ENCODE assay signal across 9 mouse cellular contexts in the genomic region with DNA sequence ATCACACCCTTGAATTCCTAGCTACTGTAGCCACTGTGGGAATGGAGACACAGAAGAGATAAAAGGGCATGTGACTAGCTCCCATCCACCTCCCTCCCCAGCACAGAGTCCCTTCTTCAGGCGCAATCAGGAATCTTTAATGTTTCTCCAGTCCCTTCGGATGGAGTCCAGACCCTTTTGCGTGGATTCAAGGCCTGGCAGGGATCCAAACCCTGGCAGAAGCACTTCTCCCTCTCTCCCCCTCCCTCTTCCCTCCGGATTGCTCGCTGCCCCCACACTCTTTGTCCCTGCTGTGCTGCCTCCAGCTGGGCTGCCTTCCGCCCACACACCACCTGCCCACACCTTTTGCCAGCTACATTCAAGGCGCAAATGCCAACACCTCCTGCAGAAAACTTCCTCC.
A peak's percentile ranks its signal among the peaks of the same experiment; 100 is the strongest.
DNase-seq lines count a peak whose midpoint lies in the region; ATAC-seq lines count a peak whose summit lies in the region.
"Had no signal": no experiment of that assay in that cellular context is flagged by ENCODE, and none has a peak within 500 bp of the region (broad histone marks: within the 10 kb centered on the region; RNA-seq: fewer than 3 reads in every experiment).

No protein-coding gene starts in this region.

- no peak overlapping the region for H3K27ac ChIP-seq in neural tube, embryonic 11.5 days (ENCODE audit: low read depth, low read length)
- peak overlapping the region; percentile 3; the same call in 1 of the 2 replicates for H3K27ac ChIP-seq in embryonic facial prominence, embryonic 12.5 days
- H3K27ac ChIP-seq in hindbrain, embryonic 15.5 days (replicated peaks) = peak overlapping the region; percentile 98
- H3K27ac ChIP-seq in limb, embryonic 11.5 days (replicated peaks; ENCODE audit: low read depth, low read length) = no peak overlapping the region
- H3K27ac ChIP-seq: liver, embryonic 13.5 days had no signal

- H3K4me3 ChIP-seq in neural tube, embryonic 11.5 days (ENCODE audit: low read depth, low read length) = no peak overlapping the region
- H3K4me3 ChIP-seq in embryonic facial prominence, embryonic 12.5 days = no peak overlapping the region
- H3K4me3 ChIP-seq in hindbrain, embryonic 15.5 days = peak overlapping the region; percentile 58; the same call in 1 of the 2 replicates
- no peak overlapping the region for H3K4me3 ChIP-seq in limb, embryonic 11.5 days (ENCODE audit: low read depth, low read length)
- H3K4me3 ChIP-seq: liver, embryonic 13.5 days had no signal

- 21% methylated on average over 7 of the region's 7 CpGs for WGBS in neural tube, embryonic 11.5 days
- WGBS in embryonic facial prominence, embryonic 12.5 days = 17% methylated on average over 7 of the region's 7 CpGs
- 8% methylated on average over 7 of the region's 7 CpGs for WGBS in hindbrain, embryonic 15.5 days
- WGBS in limb, embryonic 11.5 days = 15% methylated on average over 7 of the region's 7 CpGs

- peak overlapping the region; percentile 12; the same call in 1 of the 2 replicates for H3K9ac ChIP-seq in neural tube, embryonic 11.5 days (ENCODE audit: low read length)
- H3K9ac ChIP-seq in embryonic facial prominence, embryonic 12.5 days = no peak overlapping the region
- H3K9ac ChIP-seq in hindbrain, embryonic 15.5 days = peak overlapping the region; percentile 28
- no peak overlapping the region for H3K9ac ChIP-seq in limb, embryonic 11.5 days (ENCODE audit: low read length)
- H3K9ac ChIP-seq: liver, embryonic 13.5 days had no signal

- H3K4me2 ChIP-seq in neural tube, embryonic 11.5 days (ENCODE audit: low read depth) = no peak overlapping the region
- H3K4me2 ChIP-seq in embryonic facial prominence, embryonic 12.5 days (replicated peaks) = no peak overlapping the region
- peak overlapping the region; percentile 61 for H3K4me2 ChIP-seq in hindbrain, embryonic 15.5 days
- H3K4me2 ChIP-seq in limb, embryonic 11.5 days (ENCODE audit: low read depth, severe bottlenecking) = no peak overlapping the region
- H3K4me2 ChIP-seq: liver, embryonic 13.5 days had no signal

- no peaks in the 10 kb centered on the region for H3K9me3 ChIP-seq in neural tube, embryonic 11.5 days (ENCODE audit: control insufficient read depth, low read length)
- H3K9me3 ChIP-seq in embryonic facial prominence, embryonic 12.5 days = no peaks in the 10 kb centered on the region
- no peaks in the 10 kb centered on the region for H3K9me3 ChIP-seq in hindbrain, embryonic 15.5 days
- H3K9me3 ChIP-seq in limb, embryonic 11.5 days (ENCODE audit: control insufficient read depth, low read length) = no peaks in the 10 kb centered on the region
- H3K9me3 ChIP-seq: liver, embryonic 13.5 days had no signal

- peak; percentile 28 for DNase-seq in neural tube, embryonic 11.5 days (ENCODE audit: low spot score)
- no peak for DNase-seq in neural tube, embryonic 10.5 days (ENCODE audit: extremely low spot score, low spot score)
- peak; percentile 45 for DNase-seq in limb, embryonic 11.5 days (ENCODE audit: low spot score)
- DNase-seq in right cerebral cortex, postnatal 36 days (ENCODE audit: low spot score in 2 of 2) = peak; percentile 87 to 91
- no peak for DNase-seq in thymus, postnatal 10 days (ENCODE audit: low spot score in 2 of 2)
- no peak for DNase-seq in lung, adult 18-20 months
- DNase-seq: liver, embryonic 13.5 days had no signal

- H3K36me3 ChIP-seq in neural tube, embryonic 11.5 days (ENCODE audit: control insufficient read depth, insufficient read depth, low read length) = no peaks in the 10 kb centered on the region
- H3K36me3 ChIP-seq in embryonic facial prominence, embryonic 12.5 days = no peaks in the 10 kb centered on the region
- no peaks in the 10 kb centered on the region for H3K36me3 ChIP-seq in hindbrain, embryonic 15.5 days
- no peaks in the 10 kb centered on the region for H3K36me3 ChIP-seq in limb, embryonic 11.5 days (ENCODE audit: control insufficient read depth, insufficient read depth, low read length)
- H3K36me3 ChIP-seq: liver, embryonic 13.5 days had no signal

- peaks cover 15% of the 10 kb centered on the region for H3K4me1 ChIP-seq in neural tube, embryonic 11.5 days (ENCODE audit: control insufficient read depth, insufficient read depth, low read length)
- peaks cover 24% of the 10 kb centered on the region for H3K4me1 ChIP-seq in embryonic facial prominence, embryonic 12.5 days
- peaks cover 60% of the 10 kb centered on the region for H3K4me1 ChIP-seq in hindbrain, embryonic 15.5 days (replicated peaks)
- peaks cover 33% of the 10 kb centered on the region for H3K4me1 ChIP-seq in limb, embryonic 11.5 days (ENCODE audit: control insufficient read depth, insufficient read depth, low read length)

- H3K27me3 ChIP-seq in neural tube, embryonic 11.5 days (ENCODE audit: control insufficient read depth, insufficient read depth, low read length) = no peaks in the 10 kb centered on the region
- H3K27me3 ChIP-seq in embryonic facial prominence, embryonic 12.5 days = no peaks in the 10 kb centered on the region
- H3K27me3 ChIP-seq in hindbrain, embryonic 15.5 days = no peaks in the 10 kb centered on the region
- no peaks in the 10 kb centered on the region for H3K27me3 ChIP-seq in limb, embryonic 11.5 days (ENCODE audit: control insufficient read depth, insufficient read depth, low read length)
- H3K27me3 ChIP-seq: liver, embryonic 13.5 days had no signal

- ATAC-seq in neural tube, embryonic 11.5 days (ENCODE audit: insufficient read depth, low FRiP score, low TSS enrichment) = no peak
- ATAC-seq in embryonic facial prominence, embryonic 12.5 days (ENCODE audit: insufficient number of reproducible peaks, insufficient read depth, low FRiP score, low TSS enrichment) = no peak
- ATAC-seq in hindbrain, embryonic 15.5 days (ENCODE audit: low FRiP score, low read depth) = 0 out of 2 replicates have a peak, but pooled peaks have one; percentile 23
- no peak for ATAC-seq in limb, embryonic 11.5 days (ENCODE audit: insufficient number of reproducible peaks, low FRiP score, low TSS enrichment, low read depth)

Comparison
In these comparisons a context has a peak if more than half of its experiments do, and no peak if none do; other contexts are left out.
1. DNase-seq: peak in neural tube, embryonic 11.5 days (single experiment), limb, embryonic 11.5 days (single experiment) and right cerebral cortex, postnatal 36 days (2 of 2); none in neural tube, embryonic 10.5 days (single experiment), thymus, postnatal 10 days (0 of 2) and lung, adult 18-20 months (0 of 2).
2. H3K27ac ChIP-seq: peak in embryonic facial prominence, embryonic 12.5 days (single experiment) and hindbrain, embryonic 15.5 days (single experiment); none in neural tube, embryonic 11.5 days (single experiment) and limb, embryonic 11.5 days (single experiment).
3. H3K9ac ChIP-seq: peak in neural tube, embryonic 11.5 days (single experiment) and hindbrain, embryonic 15.5 days (single experiment); none in embryonic facial prominence, embryonic 12.5 days (single experiment) and limb, embryonic 11.5 days (single experiment).